Mouse (Mus musculus): Measurements from ENCODE around the gene Pgf.

Pgf gene

DNA sequence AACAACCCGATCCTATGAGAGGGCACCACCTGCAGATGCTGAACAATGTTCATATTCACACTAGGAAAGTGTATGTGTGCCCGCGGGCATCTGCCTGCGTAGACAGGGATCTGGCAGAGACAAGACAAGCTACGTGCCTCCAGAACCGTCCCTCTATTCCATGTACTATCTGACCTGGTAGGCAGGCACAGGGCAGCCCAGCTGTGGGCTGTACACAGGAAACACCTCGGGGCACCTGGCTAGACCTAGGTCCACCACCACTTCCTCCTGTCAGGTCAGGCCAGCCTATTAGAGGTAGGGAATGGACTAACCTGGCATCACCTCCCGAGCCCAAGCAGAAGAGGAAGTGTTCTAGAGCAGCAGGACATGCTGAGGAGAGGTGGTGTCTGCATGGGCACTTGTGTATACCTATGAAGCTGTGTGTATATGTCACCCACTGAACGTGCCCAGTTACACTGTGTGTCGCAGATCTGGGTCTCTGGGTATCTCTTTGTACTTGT, at the start of gene Pgf:
TSS of gene Pgf (minus strand) at position 51 of the 500 bp plus-strand sequence.
- DNase-seq (ENCODE audit: low read depth), result no peak

- no peak for DNase-seq (ENCODE audit: low read depth)
Measured at GRCm38 (mm10) chr12:85227227-85227626, 49.6 kb upstream of the Pgf start.

- DNase-seq (ENCODE audit: low read depth), result no peak
Measured at GRCm38 (mm10) chr12:85219905-85220290, 42.3 kb upstream of the Pgf start.

DNA sequence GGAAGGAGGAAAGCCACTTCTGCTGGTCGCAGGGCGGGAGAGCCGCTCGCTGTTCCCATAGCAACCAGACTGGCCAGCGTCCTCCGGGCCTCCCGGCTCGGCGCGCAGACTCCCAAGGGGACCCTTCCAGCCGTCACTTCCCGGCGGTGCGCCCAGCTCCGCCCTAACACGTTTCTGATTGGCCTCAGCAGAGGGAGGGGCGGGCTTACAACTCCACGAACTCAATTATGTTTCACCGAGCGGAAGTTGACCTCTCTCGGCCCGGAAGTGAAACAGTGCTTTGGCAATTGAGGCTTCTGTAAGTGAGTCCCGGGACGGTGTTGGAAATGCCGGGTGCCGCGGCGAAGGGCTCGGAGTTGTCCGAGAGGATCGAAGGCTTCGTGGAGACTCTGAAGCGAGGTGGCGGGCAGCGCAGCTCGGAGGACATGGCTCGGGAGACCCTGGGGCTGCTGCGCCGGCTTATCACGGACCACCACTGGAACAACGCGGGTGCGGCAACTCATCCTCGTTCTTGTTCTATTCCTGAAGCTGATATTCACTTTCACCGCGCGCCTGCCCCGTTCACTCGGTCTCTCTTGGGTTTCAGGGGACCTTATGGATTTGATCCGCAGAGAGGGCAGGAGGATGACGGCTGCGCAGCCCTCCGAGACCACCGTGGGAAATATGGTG, 41.8 kb upstream of the Pgf start, which contains the start of gene Eif2b2:
TSS of gene Eif2b2 (plus strand) at position 246 of the 669 bp plus-strand sequence.
- DNase-seq (ENCODE audit: low read depth), result peak; percentile 98

- DNase-seq (ENCODE audit: low read depth), result no peak
Measured at GRCm38 (mm10) chr12:85217733-85218310, 40.2 kb upstream of the Pgf start.

DNA sequence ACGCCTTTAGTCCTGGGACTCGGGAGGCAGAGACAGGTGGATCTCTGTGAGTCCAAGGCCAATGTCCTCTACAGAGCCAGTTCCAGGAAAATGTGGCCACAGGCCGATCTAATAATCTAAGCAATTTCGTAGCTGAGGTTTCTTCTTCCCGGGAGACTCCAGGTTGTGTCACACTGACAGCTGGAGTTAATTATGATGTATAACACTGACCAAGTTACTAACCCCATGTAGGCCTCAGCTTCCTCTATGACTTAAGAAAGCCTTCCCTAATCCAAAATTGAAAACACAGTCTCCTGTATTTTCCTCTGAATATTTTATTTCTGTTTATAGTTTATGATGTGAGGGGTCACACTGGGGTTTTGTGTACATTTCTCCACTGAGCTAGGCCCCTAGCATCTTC, 37.4 kb upstream of the Pgf start:
- no peak for DNase-seq (ENCODE audit: low read depth)

- no peak for DNase-seq (ENCODE audit: low read depth)
Measured at GRCm38 (mm10) chr12:85208687-85209199, 31.2 kb upstream of the Pgf start.

GRCm38 (mm10) chr12:85205425-85205824, 27.8 kb upstream of the Pgf start:
- DNase-seq (ENCODE audit: low read depth), result no peak

DNA sequence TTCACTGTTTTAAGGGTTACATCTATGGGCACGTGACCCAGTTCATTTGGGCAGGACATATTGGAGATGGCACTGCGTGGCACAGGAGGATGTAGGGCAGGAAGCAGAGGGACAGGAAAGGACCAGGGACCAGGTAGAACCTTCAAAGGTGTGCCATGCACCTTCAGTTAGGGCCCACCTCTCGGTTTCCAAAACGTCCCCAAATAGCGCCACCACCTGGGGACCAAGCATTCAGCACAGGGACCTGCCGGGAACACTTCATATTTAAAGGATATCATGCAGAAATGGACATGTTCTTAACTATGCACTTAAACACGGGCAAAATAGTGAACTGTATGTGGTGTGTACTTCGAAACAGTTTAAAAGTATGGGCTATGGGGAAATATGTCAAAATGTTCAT, 26.5 kb upstream of the Pgf start:
- no peak for DNase-seq (ENCODE audit: low read depth)

GRCm38 (mm10) chr12:85203699-85204098, 26.1 kb upstream of the Pgf start:
- no peak for DNase-seq (ENCODE audit: low read depth)

DNA sequence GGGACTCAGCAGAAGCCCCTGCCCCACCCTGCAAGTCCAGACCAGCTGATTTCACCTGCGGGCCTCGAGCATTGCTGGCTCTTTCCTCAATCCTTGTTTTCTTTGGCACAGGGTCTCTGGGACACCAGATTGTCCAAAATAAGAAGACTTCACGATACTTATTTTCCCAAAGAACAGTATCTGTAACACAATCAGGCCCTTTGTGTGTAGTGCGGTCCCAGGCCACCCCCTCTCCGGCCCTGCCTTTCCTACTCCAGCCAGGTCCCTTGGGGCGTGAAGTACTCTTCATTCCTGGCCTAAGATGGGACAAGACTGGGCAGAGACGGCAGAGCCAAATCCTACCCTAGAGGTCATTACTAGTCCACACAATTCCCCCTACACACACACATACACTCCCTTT, 24.6 kb upstream of the Pgf start:
- no peak for DNase-seq (ENCODE audit: low read depth)

DNA sequence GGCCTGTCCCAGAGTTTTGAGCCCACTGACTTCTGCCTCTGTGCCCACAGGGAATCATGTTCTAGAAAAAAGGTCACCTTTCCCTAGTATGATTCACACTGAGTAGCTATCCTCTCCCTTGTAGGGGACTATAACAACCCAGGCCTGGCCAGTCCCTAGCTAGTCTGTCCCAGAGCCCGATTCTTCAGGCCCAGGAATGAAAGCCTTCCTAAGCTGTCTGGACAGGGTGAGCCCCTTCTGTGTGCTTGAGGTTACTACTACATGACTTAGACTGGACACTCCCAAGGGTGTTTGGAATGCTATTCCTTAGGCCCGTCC, 24.2 kb upstream of the Pgf start:
- no peak for DNase-seq (ENCODE audit: low read depth)

- DNase-seq (ENCODE audit: low read depth), result peak; percentile 69
Measured at GRCm38 (mm10) chr12:85200929-85201829, 23.6 kb upstream of the Pgf start.

GRCm38 (mm10) chr12:85199954-85200353, 22.4 kb upstream of the Pgf start:
- DNase-seq (ENCODE audit: low read depth), result no peak

DNA sequence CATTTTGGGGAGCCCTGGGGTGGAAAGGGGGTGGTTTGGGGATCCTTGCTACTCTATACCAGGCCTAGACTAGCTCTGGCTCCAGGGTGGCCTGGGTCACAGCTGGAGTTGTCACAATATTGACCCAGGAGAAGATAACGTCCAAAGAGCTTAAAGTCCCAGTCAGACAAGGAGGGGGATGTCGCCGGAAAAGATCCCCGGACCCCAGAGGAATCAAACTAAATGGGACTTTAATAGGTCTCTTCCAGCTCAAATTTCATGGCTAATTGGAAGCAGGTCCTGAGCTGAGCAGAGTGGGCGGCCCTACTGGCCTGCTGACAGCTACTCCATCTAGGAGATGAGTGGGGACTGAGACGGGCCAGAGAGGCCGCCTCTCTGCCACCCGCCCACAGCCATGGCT, 20.3 kb upstream of the Pgf start:
- DNase-seq (ENCODE audit: low read depth), result no peak

GRCm38 (mm10) chr12:85197371-85197770, 19.8 kb upstream of the Pgf start:
- DNase-seq (ENCODE audit: low read depth), result no peak

DNA sequence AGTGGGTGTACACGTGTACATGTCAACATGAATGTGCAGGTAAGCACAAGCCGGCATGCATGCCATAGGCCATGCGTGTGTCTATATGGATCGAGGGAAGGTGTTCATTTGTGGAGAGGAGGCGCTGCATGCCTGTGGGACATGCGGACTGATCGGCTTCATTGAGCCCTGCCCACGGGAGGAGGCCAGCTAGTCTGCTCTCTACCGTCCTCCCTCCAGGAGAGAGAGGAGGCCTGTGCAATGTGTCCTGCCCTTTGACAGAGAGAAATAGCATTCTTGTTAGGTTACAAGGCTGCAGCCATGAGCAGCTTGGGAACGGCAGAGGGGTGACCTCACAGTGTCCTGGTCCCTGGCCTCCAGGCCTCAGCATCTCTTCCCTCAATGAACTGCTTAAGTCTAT, 18.6 kb upstream of the Pgf start:
- DNase-seq (ENCODE audit: low read depth), result no peak

GRCm38 (mm10) chr12:85195086-85195485, 17.5 kb upstream of the Pgf start:
- no peak for DNase-seq (ENCODE audit: low read depth)

DNA sequence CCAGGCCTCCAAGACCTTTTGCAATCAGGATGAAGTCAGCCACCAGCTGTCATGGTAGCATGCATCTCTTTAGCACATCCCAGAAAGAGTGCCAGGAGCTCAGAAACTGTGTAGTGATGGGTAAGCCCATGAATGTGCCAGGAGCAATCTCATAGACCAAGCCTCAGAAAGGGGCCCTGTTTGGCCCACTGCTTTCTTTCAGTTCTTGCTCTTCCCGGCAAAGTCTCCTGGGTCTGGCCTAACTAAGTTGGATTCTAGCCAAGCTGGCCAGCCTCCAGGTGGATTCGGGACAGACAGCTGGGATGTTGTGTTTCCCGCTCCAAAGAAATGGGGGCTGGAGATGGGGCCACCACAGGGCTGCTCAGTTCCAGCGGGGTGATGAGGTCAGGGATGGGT, 17.0 kb upstream of the Pgf start:
- no peak for DNase-seq (ENCODE audit: low read depth)

DNA sequence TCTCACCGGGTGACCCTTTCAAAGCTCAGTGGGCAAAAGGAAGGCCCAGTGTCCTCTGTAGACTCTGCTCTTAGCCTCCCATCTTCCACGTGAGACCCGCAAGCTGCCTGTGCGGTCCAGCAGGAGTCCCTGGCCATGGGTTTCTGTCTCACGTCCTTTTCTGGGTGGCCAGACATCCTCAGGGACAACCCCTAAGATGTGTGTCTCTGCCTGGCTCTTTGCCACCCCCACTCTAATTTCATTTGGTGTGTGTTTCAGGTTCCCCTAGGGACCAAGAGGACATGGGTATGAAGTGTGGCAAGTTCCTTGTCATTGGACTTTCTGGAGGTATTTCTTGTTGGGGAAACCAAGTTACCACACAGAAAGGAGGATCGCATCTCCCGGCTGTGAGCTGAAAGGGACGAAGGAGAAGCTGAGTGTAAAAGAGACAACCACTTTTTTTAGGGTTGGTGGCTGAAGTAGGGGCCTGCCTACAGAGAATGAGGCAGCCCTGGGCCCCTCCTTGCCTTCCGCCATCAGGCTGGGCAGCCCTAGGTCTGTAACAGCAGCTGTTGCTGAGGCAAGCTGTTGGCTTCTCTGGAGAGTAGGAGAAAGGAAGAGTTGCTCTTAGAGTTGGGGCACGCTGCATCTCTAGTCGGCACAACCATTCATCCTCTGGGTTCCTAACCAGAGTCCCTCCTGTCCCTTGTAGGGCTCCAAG, 16.5 kb upstream of the Pgf start:
- DNase-seq (ENCODE audit: low read depth), result no peak

DNA sequence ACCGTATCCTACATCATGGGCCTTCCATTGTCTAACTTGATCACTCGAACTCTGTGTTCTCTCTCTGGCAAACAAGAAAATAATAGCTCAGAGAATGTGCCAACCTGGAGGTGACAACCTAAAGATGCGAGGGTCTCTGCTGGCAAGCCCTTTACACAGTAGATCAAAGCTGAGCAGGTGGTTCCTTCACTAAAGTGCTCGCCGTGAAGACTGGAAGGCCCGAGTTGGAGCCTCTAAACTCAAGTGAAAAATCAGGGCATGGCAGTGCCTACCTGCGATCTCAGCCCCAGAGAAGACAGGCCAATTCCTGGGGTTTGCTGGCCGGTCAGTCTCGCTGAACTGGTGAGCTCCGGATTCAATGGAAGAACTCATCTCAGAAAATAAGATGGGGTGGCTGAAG, 15.6 kb upstream of the Pgf start:
- no peak for DNase-seq (ENCODE audit: low read depth)

DNA sequence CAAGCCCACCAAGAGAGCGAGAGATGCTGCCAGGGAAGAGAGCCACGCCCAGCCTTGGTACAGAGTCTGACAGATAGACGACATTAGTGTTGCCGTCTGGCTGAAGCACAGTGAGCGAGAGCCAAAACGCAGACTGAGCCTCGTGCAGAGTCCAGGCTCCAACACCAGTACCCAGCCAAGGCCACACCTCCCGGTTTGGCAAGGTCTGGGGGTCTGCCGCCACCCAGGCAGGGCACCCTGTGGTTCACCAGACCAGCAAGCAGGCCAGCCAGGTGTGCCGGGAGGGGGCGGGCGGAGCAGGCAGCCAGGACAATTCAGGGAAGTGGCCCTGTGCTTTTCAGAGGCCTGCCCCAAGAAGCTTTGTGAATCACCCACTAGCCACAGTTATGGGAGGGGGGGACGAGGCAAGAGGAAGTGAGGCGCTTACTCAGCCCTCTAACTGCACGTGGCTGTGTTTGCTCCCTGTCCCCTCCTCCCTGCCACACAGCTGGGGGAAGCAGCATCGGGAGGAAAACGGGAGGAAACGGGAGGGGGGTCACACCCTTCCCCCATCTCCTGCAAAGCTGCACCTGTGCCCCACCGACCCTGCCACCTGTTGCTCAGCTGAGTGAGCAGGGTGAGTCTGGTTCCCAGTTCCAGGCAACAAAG, 15.0 kb upstream of the Pgf start:
- peak; percentile 57 for DNase-seq (ENCODE audit: low read depth)

Measured in fibroblast of lung, adult 2 months (primary cell).